Mouse (Mus musculus): ENCODE measurements around the gene Palb2. TPM values are rescaled to one million over a fixed set of nuclear protein-coding genes. Genes with fewer than 3 reads are reported as not detected.
A peak's percentile ranks its signal among the peaks of the same experiment; 100 is the strongest.
"Not testable (repeated sequence)": the region's sequence is repeated elsewhere in the genome, so short reads cannot be mapped to it uniquely, and the experiment has no call there.

Gene Palb2
- polyA plus RNA-seq, 1 experiment from 2014 or later, result 5.2 TPM

- Histone ChIP-seq H3K27me3 (ENCODE audit: control insufficient read depth, insufficient read depth, low read length) (no peaks in the 10 kb centered on the region), H3K4me3 (ENCODE audit: low read depth, low read length) (no peak overlapping the region), H3K9ac (ENCODE audit: low read length) (no peak overlapping the region), H3K4me1 (replicated peaks; ENCODE audit: control insufficient read depth, insufficient read depth) (no peaks in the 10 kb centered on the region), H3K36me3 (ENCODE audit: control insufficient read depth, insufficient read depth, low read length) (peaks cover 10% of the 10 kb centered on the region), H3K9me3 (ENCODE audit: control insufficient read depth, low read length) (no peaks in the 10 kb centered on the region), H3K4me2 (replicated peaks; ENCODE audit: low read depth) (no peak overlapping the region), H3K27ac (replicated peaks) (no peak overlapping the region)
- DNase-seq (ENCODE audit: low spot score) (no peak), ATAC-seq (ENCODE audit: low FRiP score, low TSS enrichment) (no peak)
- 83% methylated on average over 4 of the region's 4 CpGs for WGBS
- TF ChIP-seq EP300 (optimal IDR thresholded peaks at IDR 0.05), result no peak
- no peak for TF ChIP-seq CTCF (IDR thresholded peaks at IDR 0.05; ENCODE audit: low read depth)
Measured at GRCm38 (mm10) chr7:122123518-122123917, 9.3 kb downstream of the Palb2 start.

DNA sequence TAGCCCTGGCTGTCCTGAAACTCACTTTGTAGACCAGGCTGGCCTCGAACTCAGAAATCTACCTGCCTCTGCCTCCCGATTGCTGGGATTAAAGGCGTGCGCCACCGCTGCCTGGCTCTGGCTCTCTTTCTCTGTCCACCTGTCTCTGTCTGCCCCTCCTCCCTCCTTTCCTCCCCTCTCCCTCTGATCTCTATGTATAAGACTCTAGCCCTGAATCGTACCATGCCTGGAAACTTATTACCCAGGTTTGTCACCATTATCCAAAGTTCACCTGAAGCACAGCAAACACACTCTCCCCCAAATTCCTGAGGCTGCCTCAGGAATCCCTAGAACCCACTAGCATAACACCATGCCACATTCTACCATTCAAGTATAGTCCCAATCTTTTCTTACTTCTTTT is 24.6 kb downstream of the Palb2 start:
- H3K9me3 ChIP-seq (ENCODE audit: control insufficient read depth, low read length), result no peaks in the 10 kb centered on the region
- ATAC-seq (ENCODE audit: low FRiP score, low TSS enrichment) (no peak), DNase-seq (ENCODE audit: low spot score) (no peak)
- no peaks in the 10 kb centered on the region for H3K36me3 ChIP-seq (ENCODE audit: control insufficient read depth, insufficient read depth, low read length)
- no peaks in the 10 kb centered on the region for H3K27me3 ChIP-seq (ENCODE audit: control insufficient read depth, insufficient read depth, low read length)
- H3K9ac ChIP-seq (ENCODE audit: low read length), result no peak overlapping the region
- H3K27ac ChIP-seq (replicated peaks), result no peak overlapping the region
- H3K4me3 ChIP-seq (ENCODE audit: low read depth, low read length), result no peak overlapping the region
- TF ChIP-seq CTCF (IDR thresholded peaks at IDR 0.05; ENCODE audit: low read depth) (no peak), EP300 (optimal IDR thresholded peaks at IDR 0.05) (no peak)
- WGBS, result 95% methylated on average over 6 of the region's 6 CpGs
- H3K4me2 ChIP-seq (replicated peaks; ENCODE audit: low read depth), result no peak overlapping the region
- H3K4me1 ChIP-seq (replicated peaks; ENCODE audit: control insufficient read depth, insufficient read depth), result no peaks in the 10 kb centered on the region

DNA sequence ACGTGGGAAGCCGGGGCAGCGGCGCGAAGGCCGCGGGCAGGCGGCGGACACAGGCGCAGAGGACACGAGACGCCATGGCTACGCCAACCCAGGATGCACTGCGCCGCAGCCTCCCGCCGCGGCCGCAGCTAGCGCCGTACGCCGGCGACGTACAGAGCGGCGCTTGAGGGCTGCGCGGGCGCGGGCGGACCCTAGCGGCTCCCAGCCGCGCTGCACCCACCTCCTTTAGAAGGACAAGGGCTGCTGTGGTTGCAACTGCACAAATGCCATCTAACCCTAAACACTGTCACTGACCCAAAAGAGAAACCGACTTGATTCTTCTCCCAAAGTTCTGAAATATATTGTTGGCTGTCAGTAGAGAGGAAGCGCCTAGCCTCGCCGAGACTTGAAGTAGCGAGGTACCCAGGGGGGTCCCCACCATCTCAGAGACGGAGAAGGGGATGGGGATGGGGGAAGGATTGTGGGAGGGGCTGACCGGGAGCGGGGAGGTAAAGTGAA is 31.0 kb downstream of the Palb2 start, which contains the start of gene Ndufab1:
TSS of gene Ndufab1 (minus strand) at position 140 of the 498 bp plus-strand sequence.
- DNase-seq (ENCODE audit: low spot score) (peak; percentile 89), ATAC-seq (ENCODE audit: low FRiP score, low TSS enrichment) (peak; percentile 99)
- H3K9me3 ChIP-seq (ENCODE audit: control insufficient read depth, low read length), result no peaks in the 10 kb centered on the region
- H3K4me1 ChIP-seq (replicated peaks; ENCODE audit: control insufficient read depth, insufficient read depth), result peaks cover 4% of the 10 kb centered on the region
- peak within 1 kb of the TSS; percentile 82 for H3K9ac ChIP-seq (ENCODE audit: low read length)
- no peaks in the 10 kb centered on the region; the same call in 1 of the 2 replicates for H3K36me3 ChIP-seq (ENCODE audit: control insufficient read depth, insufficient read depth, low read length)
- no peaks in the 10 kb centered on the region for H3K27me3 ChIP-seq (ENCODE audit: control insufficient read depth, insufficient read depth, low read length)
- H3K27ac ChIP-seq (replicated peaks), result peak within 1 kb of the TSS; percentile 58
- TF ChIP-seq EP300 (optimal IDR thresholded peaks at IDR 0.05) (no peak), CTCF (IDR thresholded peaks at IDR 0.05; ENCODE audit: low read depth) (peak; percentile 78)
- H3K4me2 ChIP-seq (replicated peaks; ENCODE audit: low read depth), result peak within 1 kb of the TSS; percentile 64
- H3K4me3 ChIP-seq (ENCODE audit: low read depth, low read length), result peak within 1 kb of the TSS; percentile 69
- under 1% methylated on average over 31 of the region's 43 CpGs for WGBS

DNA sequence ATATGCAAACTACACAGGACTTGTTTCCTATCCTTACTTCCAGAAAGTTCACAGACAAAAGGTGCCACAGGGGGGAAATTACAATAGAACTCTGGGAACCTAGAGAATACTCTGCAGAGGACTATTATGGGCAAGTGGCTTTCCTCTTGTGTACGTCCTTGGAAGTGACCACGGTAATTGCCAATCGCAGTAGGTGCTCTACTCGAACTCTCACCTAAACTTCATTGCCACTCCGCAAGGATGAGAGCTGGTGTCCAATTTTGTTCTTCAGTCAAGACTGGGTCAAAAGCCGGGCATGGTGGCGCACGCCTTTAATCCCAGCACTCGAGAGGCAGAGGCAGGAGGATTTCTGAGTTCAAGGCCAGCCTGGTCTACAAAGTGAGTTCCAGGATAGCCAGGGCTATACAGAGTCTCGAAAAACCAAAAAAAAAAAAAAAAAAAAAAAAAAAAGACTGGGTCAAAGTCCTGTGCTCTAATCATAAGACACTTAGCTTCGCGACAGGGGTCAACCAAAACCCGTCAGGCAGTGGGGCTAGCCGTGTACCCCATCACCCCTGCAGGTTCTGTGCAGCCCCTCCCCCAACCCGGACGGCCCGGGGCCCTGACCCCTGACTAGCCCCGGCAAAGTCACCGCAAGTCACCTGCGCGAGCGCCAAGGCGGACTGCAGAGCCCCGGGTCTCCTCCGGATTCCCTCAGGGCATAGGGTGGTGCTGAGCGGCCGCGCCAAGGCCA is 31.6 kb downstream of the Palb2 start:
- not testable (repeated sequence) for H3K9me3 ChIP-seq (ENCODE audit: control insufficient read depth, low read length); H3K36me3 ChIP-seq (ENCODE audit: control insufficient read depth, insufficient read depth, low read length); H3K4me1 ChIP-seq (replicated peaks; ENCODE audit: control insufficient read depth, insufficient read depth); H3K27me3 ChIP-seq (ENCODE audit: control insufficient read depth, insufficient read depth, low read length)
- Histone ChIP-seq H3K9ac (ENCODE audit: low read length) (peak overlapping the region; percentile 82), H3K27ac (replicated peaks) (peak overlapping the region; percentile 58), H3K4me2 (replicated peaks; ENCODE audit: low read depth) (peak overlapping the region; percentile 63), H3K4me3 (ENCODE audit: low read depth, low read length) (peak overlapping the region; percentile 69)
- WGBS, result 5% methylated on average over 28 of the region's 28 CpGs
- DNase-seq (ENCODE audit: low spot score) (peak; percentile 62), ATAC-seq (ENCODE audit: low FRiP score, low TSS enrichment) (peak; percentile 80)

GRCm38 (mm10) chr7:122099222-122099621 is 33.6 kb downstream of the Palb2 start:
- H3K4me3 ChIP-seq (ENCODE audit: low read depth, low read length), result no peak overlapping the region
- no peak overlapping the region for H3K9ac ChIP-seq (ENCODE audit: low read length)
- DNase-seq (ENCODE audit: low spot score) (peak; percentile 56), ATAC-seq (ENCODE audit: low FRiP score, low TSS enrichment) (peak; percentile 49; the same call in 1 of the 2 replicates)
- H3K4me2 ChIP-seq (replicated peaks; ENCODE audit: low read depth), result no peak overlapping the region
- WGBS, result 48% methylated on average over 4 of the region's 4 CpGs
- no peaks in the 10 kb centered on the region for H3K9me3 ChIP-seq (ENCODE audit: control insufficient read depth, low read length)
- H3K27ac ChIP-seq (replicated peaks), result no peak overlapping the region
- peaks cover 8% of the 10 kb centered on the region for H3K36me3 ChIP-seq (ENCODE audit: control insufficient read depth, insufficient read depth, low read length)
- no peaks in the 10 kb centered on the region for H3K27me3 ChIP-seq (ENCODE audit: control insufficient read depth, insufficient read depth, low read length)
- peaks cover 4% of the 10 kb centered on the region for H3K4me1 ChIP-seq (replicated peaks; ENCODE audit: control insufficient read depth, insufficient read depth)
- TF ChIP-seq EP300 (optimal IDR thresholded peaks at IDR 0.05) (no peak), CTCF (IDR thresholded peaks at IDR 0.05; ENCODE audit: low read depth) (peak; percentile 90)

DNA sequence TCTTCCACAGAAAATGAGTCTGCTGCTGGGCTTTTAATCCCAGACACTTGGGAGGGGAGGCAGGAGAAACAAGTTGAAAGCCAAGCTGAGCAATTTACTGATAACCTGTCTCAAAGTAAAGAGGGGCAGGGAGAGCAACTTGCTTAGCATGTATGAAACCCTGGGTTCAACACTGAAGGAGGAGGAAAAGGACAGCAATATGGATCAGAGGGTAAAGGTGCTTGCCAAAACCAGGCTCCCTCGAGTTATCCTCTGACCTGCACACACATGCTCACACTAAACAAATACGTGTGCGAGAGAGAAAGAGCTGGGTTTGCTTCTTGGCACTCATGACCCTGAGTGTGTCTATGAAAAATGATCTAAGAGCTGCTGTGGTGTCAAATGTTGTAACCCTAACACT is 34.8 kb downstream of the Palb2 start:
- Histone ChIP-seq H3K4me3 (ENCODE audit: low read depth, low read length) (no peak overlapping the region), H3K9ac (ENCODE audit: low read length) (no peak overlapping the region), H3K27me3 (ENCODE audit: control insufficient read depth, insufficient read depth, low read length) (no peaks in the 10 kb centered on the region), H3K4me2 (replicated peaks; ENCODE audit: low read depth) (no peak overlapping the region), H3K9me3 (ENCODE audit: control insufficient read depth, low read length) (no peaks in the 10 kb centered on the region), H3K36me3 (ENCODE audit: control insufficient read depth, insufficient read depth, low read length) (peaks cover 9% of the 10 kb centered on the region), H3K4me1 (replicated peaks; ENCODE audit: control insufficient read depth, insufficient read depth) (peaks cover 4% of the 10 kb centered on the region), H3K27ac (replicated peaks) (no peak overlapping the region)
- 76% methylated on average over 3 of the region's 3 CpGs for WGBS
- TF ChIP-seq CTCF (IDR thresholded peaks at IDR 0.05; ENCODE audit: low read depth) (no peak), EP300 (optimal IDR thresholded peaks at IDR 0.05) (no peak)
- ATAC-seq (ENCODE audit: low FRiP score, low TSS enrichment) (no peak), DNase-seq (ENCODE audit: low spot score) (no peak)
